Mouse (Mus musculus) adrenal gland, postnatal 36 days (tissue): ENCODE results near the gene Tnfrsf13c. TPM values are rescaled to one million over a fixed set of nuclear protein-coding genes. Genes with fewer than 3 reads are reported as not detected.
"Not testable (repeated sequence)": the region's sequence is repeated elsewhere in the genome, so short reads cannot be mapped to it uniquely, and the experiment has no call there.

Experiments used
- DNase-seq, 2 experiments: peaks; one replicate each; pipeline ENCODE4 v3.0.0; 2021; ENCODE audit warnings: mixed read lengths in 1 of 2
- long read RNA-seq, 2 experiments: library from polyadenylated mRNA; stranded (forward); transcript quantifications; one replicate each; pipeline ENCODE4 v2.0.0; 2021; ENCODE audit warnings: borderline sequencing depth in 2 of 2
- total RNA-seq, 2 experiments: library from RNA; stranded (reverse); gene quantifications; 2 replicates each; pipeline ENCODE4 v1.2.3; 2021

Tnfrsf13c gene
- under 1 TPM in 1 of 2 experiments, not detected in 1; 0.20 TPM for total RNA-seq
- long read RNA-seq, experiment 1: 0 reads
- long read RNA-seq, experiment 2: 0 reads

- DNase-seq: peak in 1 of 2 experiments; percentile 31
Observed at GRCm38 (mm10) chr15:82223657-82224601, at the start of gene Tnfrsf13c. Tnfrsf13c (minus strand) TSS chr15:82224369.

GRCm38 (mm10) chr15:82272295-82272694 is 48.1 kb upstream of the Tnfrsf13c start:
- DNase-seq: no peak

DNA sequence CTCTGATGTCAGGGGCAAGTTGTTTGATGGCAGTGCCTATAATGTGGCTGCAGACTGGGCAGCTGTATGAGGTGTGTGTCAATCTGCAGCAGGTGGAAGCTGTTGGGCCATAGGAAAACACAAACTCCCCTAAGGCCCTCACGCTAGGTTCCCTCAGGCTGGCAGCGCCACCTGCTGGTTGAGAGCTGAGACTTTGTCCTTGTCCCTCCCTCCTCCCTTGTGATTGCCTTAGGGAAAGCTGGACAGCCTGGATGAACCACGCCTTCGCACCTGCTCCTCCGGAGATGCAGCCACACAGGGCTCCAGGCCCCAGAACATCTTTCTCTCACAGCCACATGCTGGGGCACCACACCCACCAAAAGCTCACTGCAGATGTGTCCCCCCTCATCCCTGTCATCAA is 47.0 kb upstream of the Tnfrsf13c start:
- peak; percentile 80 to 87 for DNase-seq

DNA sequence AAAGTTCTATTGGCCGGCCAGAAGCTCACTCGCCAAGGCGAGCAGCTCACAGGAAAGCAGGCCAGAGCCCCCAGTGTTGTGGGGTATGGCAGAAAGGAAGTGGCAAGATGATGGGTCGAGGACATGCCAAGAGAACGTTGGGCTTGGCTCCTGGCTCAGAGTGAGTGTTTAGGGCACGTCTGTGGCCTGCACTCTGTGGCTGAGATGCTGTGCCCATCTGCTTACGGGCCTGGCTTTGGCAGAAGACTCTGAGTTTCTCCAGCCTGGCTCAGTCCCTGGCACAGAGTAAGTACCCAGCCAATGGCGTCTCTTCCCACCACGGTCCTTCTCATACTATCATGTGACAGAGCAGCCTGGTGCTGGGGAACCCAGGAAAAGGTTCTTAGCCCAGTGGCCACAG is 44.6 kb upstream of the Tnfrsf13c start:
- DNase-seq: no peak

GRCm38 (mm10) chr15:82268185-82268584 is 44.0 kb upstream of the Tnfrsf13c start:
- no peak for DNase-seq

DNA sequence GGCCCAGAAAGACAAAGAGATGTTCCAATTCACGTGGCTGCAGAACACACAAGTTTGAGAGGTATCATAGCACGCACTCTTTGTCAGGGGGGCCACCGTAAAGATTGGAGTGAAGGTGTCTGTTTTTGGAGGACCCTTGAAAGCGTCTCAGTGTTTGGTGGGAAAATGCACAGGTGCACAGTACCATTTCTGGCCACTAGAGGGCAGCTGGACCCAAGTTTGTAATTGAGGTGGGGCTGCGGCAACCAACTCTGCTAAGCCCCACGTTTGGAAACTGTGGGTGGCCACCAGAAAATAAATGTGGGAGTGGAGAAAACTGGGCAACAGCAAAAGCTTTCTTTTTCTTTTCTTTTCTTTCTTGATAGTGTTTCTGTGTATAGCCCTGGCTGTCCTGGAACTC is 42.2 kb upstream of the Tnfrsf13c start:
- peak; percentile 57 to 72 for DNase-seq

GRCm38 (mm10) chr15:82259510-82259909 is 35.3 kb upstream of the Tnfrsf13c start:
- peak; percentile 70 to 72 for DNase-seq

DNA sequence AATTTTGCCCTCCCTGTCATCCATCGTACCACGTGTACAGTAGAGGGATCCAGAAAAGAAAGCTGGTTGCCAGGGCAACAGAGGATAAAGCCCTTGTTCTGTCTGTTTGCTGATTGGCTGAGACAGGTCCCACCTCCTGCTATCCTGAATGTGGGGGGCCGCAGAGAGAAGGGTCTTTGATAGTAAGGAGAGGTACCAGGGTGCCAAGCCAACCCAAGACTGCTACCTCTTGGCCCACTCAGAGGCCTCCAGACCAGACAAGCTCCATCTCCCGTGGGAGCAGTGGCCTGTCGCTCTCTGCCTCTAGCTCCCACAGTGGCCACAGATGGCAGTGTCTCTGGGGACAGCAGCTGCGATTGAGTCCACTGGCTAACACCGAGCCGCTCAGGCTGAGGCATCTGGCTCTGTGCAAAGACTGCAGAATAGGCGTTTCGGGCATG is 31.8 kb upstream of the Tnfrsf13c start:
- DNase-seq: no peak

DNA sequence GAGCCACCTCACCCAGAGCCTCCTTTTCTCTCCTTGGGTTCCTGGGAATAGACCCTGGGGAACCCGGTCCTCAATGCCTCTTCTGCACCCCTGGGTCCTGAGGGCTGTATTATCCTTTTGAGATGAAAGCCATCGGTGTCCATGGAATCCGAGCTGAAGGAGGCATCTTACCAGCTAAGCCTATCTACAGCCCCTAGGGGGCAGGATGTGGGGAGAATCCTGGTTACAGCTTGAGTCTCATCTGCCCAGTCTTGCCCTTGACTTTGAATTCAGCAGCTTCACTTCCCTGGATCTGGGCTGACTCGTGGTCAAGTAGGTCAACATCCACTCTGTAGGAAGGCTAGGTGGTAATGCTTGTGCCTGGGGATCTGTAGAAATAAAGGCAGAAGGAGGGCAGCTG is 31.1 kb upstream of the Tnfrsf13c start:
- no peak for DNase-seq

DNA sequence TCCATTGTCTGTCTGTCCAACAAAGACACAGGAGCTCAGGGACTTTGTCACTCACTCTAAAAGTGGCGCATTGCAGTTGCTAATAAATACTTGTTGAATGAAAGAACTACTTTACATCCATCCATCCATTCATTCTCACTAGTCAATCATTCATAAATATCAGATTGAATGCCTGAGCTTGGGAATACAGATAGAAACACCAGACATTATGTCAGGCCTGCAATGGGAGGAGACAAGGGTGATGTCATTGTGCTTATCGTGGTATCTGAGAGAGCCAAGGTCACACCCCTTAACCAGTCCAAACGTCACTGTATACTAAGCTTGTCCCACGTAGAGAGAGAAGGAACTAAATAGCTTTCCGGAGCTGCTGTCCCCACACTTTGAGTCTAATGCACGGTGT is 27.9 kb upstream of the Tnfrsf13c start, which contains the start of gene 1500009C09Rik:
Gene 1500009C09Rik (plus strand): TSS at position 301 of the 400 bp plus-strand sequence.
- DNase-seq: no peak

GRCm38 (mm10) chr15:82251579-82251978 is 27.4 kb upstream of the Tnfrsf13c start:
- DNase-seq: no peak

- DNase-seq: peak; percentile 78 to 79
Observed at GRCm38 (mm10) chr15:82247131-82247776, 23.1 kb upstream of the Tnfrsf13c start.

GRCm38 (mm10) chr15:82244805-82245161 is 20.6 kb upstream of the Tnfrsf13c start:
- not testable (repeated sequence) for DNase-seq

DNA sequence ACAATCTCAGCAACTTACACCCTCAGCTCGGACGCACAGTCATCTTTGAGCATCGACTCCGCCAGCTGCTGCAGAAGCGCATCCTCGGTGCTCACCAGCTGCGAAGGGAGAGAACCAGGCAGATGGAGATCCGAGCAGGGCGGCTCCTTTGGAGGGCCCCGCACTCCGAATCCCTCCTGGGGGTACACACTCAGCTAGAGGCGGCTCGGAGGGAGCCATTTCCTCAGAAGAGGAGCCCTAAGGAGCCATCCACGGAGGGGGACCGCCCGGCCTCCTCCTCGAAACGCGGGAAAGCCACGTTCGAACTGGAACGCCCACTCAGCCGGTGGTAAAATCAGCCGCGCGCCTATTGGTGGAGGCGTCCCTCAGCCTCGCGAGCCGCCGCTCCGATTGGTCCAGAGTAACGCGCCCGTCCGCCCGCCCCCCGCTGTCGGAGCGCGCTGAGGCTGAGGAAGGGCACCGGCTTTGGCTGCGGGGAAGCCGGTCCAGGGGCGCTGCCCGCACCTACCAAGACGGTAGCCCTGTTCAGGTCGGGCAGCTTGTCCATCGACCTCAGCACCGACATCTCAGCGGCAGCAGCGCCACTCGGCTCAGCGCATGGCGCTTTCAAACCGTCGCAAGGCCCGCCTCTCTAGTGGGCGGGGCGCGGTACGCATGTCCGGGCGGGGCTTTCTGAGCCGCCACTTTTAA is 20.1 kb upstream of the Tnfrsf13c start, which contains the start of gene Cenpm:
Gene Cenpm (minus strand): TSS at position 634 of the 690 bp plus-strand sequence.
- peak; percentile 94 to 96 for DNase-seq

- DNase-seq: no peak
Observed at GRCm38 (mm10) chr15:82243742-82244114, 19.6 kb upstream of the Tnfrsf13c start.

- DNase-seq: no peak
Observed at GRCm38 (mm10) chr15:82243311-82243710, 19.1 kb upstream of the Tnfrsf13c start.

- DNase-seq: peak; percentile 83 to 84
Observed at GRCm38 (mm10) chr15:82236565-82236964, 12.4 kb upstream of the Tnfrsf13c start.

GRCm38 (mm10) chr15:82235661-82236060 is 11.5 kb upstream of the Tnfrsf13c start:
- DNase-seq: no peak

DNA sequence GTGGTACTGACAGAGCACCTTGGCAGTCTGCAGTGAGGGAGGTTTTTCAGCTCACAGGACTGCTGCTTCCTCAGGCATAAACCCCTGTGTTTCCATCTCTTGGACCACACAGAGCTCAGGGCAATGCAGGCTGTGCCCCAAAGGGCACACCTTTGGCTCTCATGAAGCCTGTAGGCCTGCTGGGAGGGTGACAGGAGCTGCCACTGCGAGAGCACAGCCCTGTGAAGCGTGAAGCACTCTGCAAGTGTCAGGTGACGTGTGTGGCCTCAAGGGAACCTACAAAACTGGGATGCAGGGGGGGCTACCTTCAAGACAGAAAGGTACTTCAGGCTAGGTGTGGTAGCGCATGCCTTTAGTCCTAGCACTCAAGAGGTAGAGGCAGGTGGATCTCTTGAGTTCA is 8.5 kb upstream of the Tnfrsf13c start:
- DNase-seq: no peak

DNA sequence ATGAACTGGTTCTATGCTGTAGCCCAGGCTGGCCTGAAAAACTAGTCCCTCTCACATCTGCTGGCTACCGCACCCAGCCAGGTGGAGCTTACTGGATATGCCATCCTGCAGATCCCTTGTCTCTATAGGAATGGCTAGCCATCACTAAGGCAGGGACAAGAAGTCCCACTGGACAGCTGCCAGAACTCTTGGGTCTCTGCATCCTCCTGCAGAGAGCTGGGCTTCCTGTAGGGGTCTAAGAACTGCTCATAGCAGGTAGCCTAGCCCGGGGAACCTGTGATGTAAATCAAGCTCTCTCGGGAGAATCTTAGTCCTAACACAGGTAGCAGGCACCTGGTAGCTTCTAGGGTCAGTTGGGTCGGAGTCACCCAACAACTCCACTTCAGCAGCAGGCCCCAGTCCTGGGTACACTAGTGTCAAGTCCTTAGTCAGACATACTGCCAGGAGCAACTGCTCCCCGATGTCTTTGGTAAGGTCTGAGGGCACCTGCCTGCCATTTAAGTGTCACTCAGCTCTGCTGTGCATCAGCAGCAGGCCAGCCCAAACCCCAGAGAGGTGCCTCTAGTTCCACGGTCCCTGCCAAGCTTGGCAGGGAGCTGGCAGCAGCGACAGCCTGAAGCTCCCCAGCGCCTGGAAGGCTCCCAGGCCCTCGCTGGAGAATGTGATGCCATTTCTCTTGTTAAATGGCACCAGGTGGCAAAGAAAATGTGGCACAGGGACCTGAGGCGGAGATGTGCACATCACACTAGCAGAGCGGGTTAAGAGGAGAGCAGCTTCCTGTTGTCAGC is 7.6 kb upstream of the Tnfrsf13c start:
- DNase-seq: no peak

DNA sequence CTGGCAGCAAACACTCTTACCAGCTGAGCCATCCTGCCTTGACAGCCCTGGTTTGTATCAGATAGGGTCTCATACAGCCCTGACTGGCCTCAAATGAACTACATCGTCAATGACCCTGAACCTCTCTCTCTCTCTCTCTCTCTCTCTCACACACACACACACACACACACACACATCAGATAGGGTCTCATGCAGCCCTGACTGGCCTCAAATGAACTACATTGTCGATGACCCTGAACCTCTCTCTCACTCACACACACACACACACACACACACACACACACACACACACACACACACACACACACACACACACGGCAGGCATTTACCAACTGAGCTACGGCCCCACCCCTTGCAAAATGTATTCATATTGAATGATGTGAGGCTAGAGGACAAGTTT is 6.9 kb upstream of the Tnfrsf13c start:
- no peak for DNase-seq
